Mouse (Mus musculus): ENCODE data around the gene Il11ra1. TPM values are rescaled to one million over a fixed set of nuclear protein-coding genes. Genes with fewer than 3 reads are reported as not detected.

Il11ra1 gene
- polyA plus RNA-seq, 1 experiment from 2014 or later = 55.2 TPM

DNA sequence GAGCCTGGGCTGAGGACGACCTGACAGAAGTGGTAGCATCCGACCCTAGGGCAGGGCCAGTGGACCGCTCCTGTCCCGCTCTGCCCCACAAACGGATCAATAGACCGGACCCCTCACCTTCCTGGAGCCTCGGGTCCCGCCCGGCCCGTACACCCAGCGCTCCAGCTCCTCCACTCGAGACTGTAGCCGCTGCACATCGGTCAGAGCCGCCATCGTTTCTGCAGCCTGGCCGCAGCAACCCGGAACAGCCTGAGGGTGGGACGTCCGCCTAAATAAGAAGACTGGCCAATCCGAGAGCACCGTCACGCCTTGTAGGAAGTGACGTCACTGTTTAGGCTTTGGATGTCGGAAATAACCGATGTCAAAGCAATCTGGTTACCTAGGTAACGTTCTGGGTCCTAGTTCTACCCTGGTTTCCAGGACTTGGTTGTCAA, 23.1 kb downstream of the Il11ra1 start, which contains the start of gene Dctn3:
Gene Dctn3, minus strand, starts transcription at position 253 of the 434 bp plus-strand sequence.
- Histone ChIP-seq H3K27ac (ENCODE audit: low read depth, low read length) (no peak within 1 kb of the TSS), H3K9ac (ENCODE audit: low read length) (peak within 1 kb of the TSS; percentile 79), H3K4me2 (peak within 1 kb of the TSS; percentile 89), H3K36me3 (ENCODE audit: control insufficient read depth, insufficient read depth, low read length) (peaks cover 8% of the 10 kb centered on the region; the same call in 1 of the 2 replicates), H3K9me3 (ENCODE audit: control insufficient read depth, low read length) (no peaks in the 10 kb centered on the region), H3K27me3 (ENCODE audit: control insufficient read depth, insufficient read depth, low read length) (peaks cover 41% of the 10 kb centered on the region), H3K4me1 (ENCODE audit: control insufficient read depth, insufficient read depth, low read length) (peaks cover 14% of the 10 kb centered on the region), H3K4me3 (ENCODE audit: low read depth, low read length) (peak within 1 kb of the TSS; percentile 77)
- DNase-seq (ENCODE audit: low spot score, missing footprints) (peak; percentile 97), ATAC-seq (ENCODE audit: low FRiP score) (peak; percentile 96)
- WGBS = under 1% methylated on average over 27 of the region's 27 CpGs

DNA sequence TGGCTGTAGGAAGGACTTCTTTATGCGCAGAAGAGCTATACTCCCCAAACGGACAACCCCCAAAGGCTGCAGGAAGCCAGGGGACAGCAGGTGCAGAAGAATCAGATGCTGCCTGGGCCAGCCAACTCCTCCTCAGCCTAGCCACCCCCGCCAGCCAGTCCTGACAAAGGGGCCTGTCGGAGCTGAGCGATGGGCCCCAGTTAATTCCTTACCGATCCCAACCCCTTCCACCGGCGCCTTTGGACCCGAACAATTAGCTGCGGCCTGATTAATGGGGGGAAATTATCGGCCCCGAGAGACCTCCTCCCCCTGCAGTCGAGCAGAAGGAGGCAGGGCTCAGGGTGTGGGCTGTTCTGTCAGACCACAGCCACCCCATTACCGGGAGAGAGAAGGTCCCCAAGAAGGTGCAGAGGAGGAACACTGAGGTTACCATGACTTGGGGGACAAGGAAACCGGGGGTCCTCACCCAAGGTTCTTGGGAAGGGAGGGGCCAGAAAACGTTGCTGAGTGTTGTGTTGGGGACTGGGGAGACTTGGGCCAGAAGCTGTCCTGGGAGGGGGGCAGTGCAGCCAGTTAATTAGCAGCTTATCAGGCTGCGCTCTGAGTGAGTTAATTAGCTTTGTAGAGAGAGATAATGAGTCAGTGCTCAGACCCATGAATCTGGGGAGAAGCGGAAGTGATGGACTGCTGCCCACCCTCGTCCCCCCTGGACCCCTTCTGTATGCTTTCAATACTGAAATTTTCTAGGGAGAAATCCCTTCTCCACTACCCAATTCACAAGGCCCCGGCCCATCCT, 27.2 kb downstream of the Il11ra1 start:
- WGBS = 13% methylated on average over 20 of the region's 20 CpGs
- H3K4me2 ChIP-seq = peak overlapping the region; percentile 18; the same call in 1 of the 2 replicates
- H3K36me3 ChIP-seq (ENCODE audit: control insufficient read depth, insufficient read depth, low read length) = no peaks in the 10 kb centered on the region
- H3K4me1 ChIP-seq (ENCODE audit: control insufficient read depth, insufficient read depth, low read length) = peaks cover 10% of the 10 kb centered on the region
- ATAC-seq (ENCODE audit: low FRiP score) (no peak), DNase-seq (ENCODE audit: low spot score, missing footprints) (no peak)
- H3K9ac ChIP-seq (ENCODE audit: low read length) = no peak overlapping the region
- H3K27ac ChIP-seq (ENCODE audit: low read depth, low read length) = no peak overlapping the region
- H3K9me3 ChIP-seq (ENCODE audit: control insufficient read depth, low read length) = no peaks in the 10 kb centered on the region
- H3K4me3 ChIP-seq (ENCODE audit: low read depth, low read length) = no peak overlapping the region
- H3K27me3 ChIP-seq (ENCODE audit: control insufficient read depth, insufficient read depth, low read length) = peaks cover 78% of the 10 kb centered on the region

DNA sequence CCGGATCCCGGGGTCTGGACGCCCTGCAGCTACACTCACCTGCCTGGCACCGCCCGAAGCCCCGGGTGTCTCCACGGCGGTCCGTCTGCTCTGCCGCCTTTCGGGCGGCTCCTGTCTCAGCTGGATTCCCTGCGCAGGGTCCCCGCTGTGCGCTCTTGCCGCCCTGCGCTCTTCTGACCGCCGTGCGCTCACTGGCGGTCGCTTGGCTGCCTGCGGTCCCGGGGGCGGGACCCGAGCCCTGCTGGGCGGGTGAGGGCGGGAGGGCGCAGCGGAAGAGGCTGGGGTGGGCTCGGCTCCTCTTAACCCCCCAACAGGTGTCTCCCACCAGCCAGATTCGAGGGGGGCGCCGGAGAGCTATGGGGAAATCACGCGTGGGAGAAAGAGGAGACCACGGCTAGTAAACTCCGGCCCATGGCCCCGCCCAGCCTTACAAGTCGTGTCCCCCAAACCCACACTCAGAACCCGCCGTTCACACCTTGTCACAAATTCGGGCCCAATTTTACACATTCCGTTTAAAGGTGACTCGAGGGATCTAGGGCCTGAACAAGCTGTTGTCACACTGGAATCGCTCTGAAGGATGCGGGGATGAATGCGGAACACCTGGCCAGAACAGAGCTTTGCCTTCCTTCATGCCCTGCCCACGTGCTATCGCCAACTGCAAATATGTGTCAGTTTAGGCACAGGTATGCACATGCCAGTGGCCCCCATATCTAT, 31.4 kb downstream of the Il11ra1 start, which contains the start of gene Arid3c:
Gene Arid3c, minus strand, starts transcription at position 91 of the 714 bp plus-strand sequence.
- Histone ChIP-seq H3K4me2 (peak within 1 kb of the TSS; percentile 45), H3K4me3 (ENCODE audit: low read depth, low read length) (peak within 1 kb of the TSS; percentile 24), H3K36me3 (ENCODE audit: control insufficient read depth, insufficient read depth, low read length) (0 out of 2 replicates have a peak, but pooled peaks cover 2% of the 10 kb centered on the region), H3K27ac (ENCODE audit: low read depth, low read length) (no peak within 1 kb of the TSS), H3K9me3 (ENCODE audit: control insufficient read depth, low read length) (no peaks in the 10 kb centered on the region), H3K9ac (ENCODE audit: low read length) (no peak within 1 kb of the TSS), H3K27me3 (ENCODE audit: control insufficient read depth, insufficient read depth, low read length) (peaks cover 64% of the 10 kb centered on the region), H3K4me1 (ENCODE audit: control insufficient read depth, insufficient read depth, low read length) (no peaks in the 10 kb centered on the region)
- DNase-seq (ENCODE audit: low spot score, missing footprints) (peak; percentile 93), ATAC-seq (ENCODE audit: low FRiP score) (no peak)
- 2% methylated on average over 49 of the region's 50 CpGs for WGBS

DNA sequence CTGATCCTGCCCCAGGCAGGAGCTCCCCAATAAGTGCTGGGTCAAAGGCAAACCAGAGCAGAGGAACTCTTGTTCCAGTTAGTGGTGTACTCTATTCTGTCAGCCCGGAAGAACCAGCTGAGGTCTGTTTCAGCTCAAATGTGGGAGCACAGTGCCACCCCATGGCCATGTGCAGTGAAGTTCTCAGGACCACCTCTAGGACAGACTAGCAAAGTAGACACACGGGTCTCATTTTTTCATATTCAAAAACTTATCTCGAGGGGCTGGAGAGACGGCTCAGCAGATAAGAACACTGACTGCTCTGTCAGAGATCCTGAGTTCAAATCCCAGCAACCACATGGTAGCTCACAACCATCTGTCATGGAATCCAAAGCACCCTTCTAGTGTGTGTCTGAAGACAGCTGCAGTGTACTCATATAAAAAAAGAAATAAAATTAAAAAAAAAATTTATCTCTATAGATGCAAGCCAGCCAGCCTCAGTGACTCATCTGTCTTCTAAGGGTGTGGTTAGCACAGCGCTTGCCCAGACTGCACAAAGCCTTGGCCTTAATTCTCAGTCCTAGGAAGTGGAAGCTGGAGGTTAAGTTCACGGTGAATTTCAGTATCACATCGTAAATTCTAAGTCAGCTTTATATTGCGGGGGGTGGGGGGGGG, 37.9 kb downstream of the Il11ra1 start:
- peak; percentile 94 for DNase-seq (ENCODE audit: low spot score, missing footprints)
- H3K9me3 ChIP-seq (ENCODE audit: control insufficient read depth, low read length) = no peaks in the 10 kb centered on the region
- no peak overlapping the region for H3K27ac ChIP-seq (ENCODE audit: low read depth, low read length)
- no peak overlapping the region for H3K4me3 ChIP-seq (ENCODE audit: low read depth, low read length)
- peaks cover 8% of the 10 kb centered on the region; the same call in 1 of the 2 replicates for H3K36me3 ChIP-seq (ENCODE audit: control insufficient read depth, insufficient read depth, low read length)
- no peak overlapping the region for H3K9ac ChIP-seq (ENCODE audit: low read length)
- peak; percentile 47 for ATAC-seq (ENCODE audit: low FRiP score)
- H3K27me3 ChIP-seq (ENCODE audit: control insufficient read depth, insufficient read depth, low read length) = peaks cover 8% of the 10 kb centered on the region
- 52% methylated on average over 8 of the region's 8 CpGs for WGBS
- peaks cover 12% of the 10 kb centered on the region for H3K4me1 ChIP-seq (ENCODE audit: control insufficient read depth, insufficient read depth, low read length)
- H3K4me2 ChIP-seq = no peak overlapping the region

DNA sequence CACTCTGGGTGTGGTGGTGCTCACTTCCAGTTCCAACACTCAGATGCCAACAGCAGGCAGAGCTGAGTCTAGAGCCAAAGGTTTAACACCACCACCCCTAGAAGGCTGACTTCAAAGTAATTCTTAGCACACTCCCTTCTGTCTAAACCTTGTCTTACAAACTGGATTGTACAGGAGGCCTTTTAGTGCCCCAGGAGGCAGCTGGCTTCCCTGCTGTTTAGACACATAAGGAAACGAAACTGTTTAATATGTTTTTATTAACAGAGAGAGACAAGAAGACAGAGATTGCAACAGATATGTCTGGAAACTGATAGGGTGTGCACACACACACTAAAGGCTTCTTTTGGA, 38.4 kb downstream of the Il11ra1 start:
- no peak overlapping the region for H3K27ac ChIP-seq (ENCODE audit: low read depth, low read length)
- peaks cover 12% of the 10 kb centered on the region for H3K4me1 ChIP-seq (ENCODE audit: control insufficient read depth, insufficient read depth, low read length)
- DNase-seq (ENCODE audit: low spot score, missing footprints) (no peak), ATAC-seq (ENCODE audit: low FRiP score) (no peak)
- no peak overlapping the region for H3K4me3 ChIP-seq (ENCODE audit: low read depth, low read length)
- WGBS = 63% methylated on average over 1 of the region's 1 CpGs
- peaks cover 8% of the 10 kb centered on the region; the same call in 1 of the 2 replicates for H3K36me3 ChIP-seq (ENCODE audit: control insufficient read depth, insufficient read depth, low read length)
- no peak overlapping the region for H3K9ac ChIP-seq (ENCODE audit: low read length)
- no peak overlapping the region for H3K4me2 ChIP-seq
- peaks cover 3% of the 10 kb centered on the region for H3K27me3 ChIP-seq (ENCODE audit: control insufficient read depth, insufficient read depth, low read length)
- no peaks in the 10 kb centered on the region for H3K9me3 ChIP-seq (ENCODE audit: control insufficient read depth, low read length)

DNA sequence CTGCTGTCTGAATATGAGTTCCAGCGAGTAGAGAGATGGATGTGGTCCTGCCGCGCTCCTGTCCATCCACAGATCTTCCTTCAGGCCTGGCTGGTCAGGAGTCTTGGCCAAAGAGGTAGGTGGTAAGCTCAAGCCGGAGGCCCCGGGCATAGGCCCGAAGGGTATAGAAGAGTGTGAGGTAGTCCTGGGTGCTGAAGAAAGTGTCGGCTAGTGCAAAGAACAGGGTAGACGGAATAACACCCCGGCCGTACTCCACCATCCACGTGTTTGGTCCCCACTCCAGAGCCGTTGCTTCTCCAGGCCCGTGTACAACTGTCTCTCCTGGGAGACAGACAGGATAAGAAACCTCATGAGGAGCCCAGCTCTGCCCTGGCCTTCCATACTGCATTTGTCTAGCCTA, 39.5 kb downstream of the Il11ra1 start:
- Histone ChIP-seq H3K36me3 (ENCODE audit: control insufficient read depth, insufficient read depth, low read length) (peaks cover 8% of the 10 kb centered on the region; the same call in 1 of the 2 replicates), H3K4me2 (no peak overlapping the region), H3K9ac (ENCODE audit: low read length) (no peak overlapping the region), H3K4me1 (ENCODE audit: control insufficient read depth, insufficient read depth, low read length) (peaks cover 12% of the 10 kb centered on the region), H3K9me3 (ENCODE audit: control insufficient read depth, low read length) (no peaks in the 10 kb centered on the region), H3K27me3 (ENCODE audit: control insufficient read depth, insufficient read depth, low read length) (peaks cover 2% of the 10 kb centered on the region; the same call in 1 of the 2 replicates), H3K27ac (ENCODE audit: low read depth, low read length) (no peak overlapping the region), H3K4me3 (ENCODE audit: low read depth, low read length) (no peak overlapping the region)
- DNase-seq (ENCODE audit: low spot score, missing footprints) = no peak
- no peak for ATAC-seq (ENCODE audit: low FRiP score)
- 92% methylated on average over 13 of the region's 13 CpGs for WGBS

DNA sequence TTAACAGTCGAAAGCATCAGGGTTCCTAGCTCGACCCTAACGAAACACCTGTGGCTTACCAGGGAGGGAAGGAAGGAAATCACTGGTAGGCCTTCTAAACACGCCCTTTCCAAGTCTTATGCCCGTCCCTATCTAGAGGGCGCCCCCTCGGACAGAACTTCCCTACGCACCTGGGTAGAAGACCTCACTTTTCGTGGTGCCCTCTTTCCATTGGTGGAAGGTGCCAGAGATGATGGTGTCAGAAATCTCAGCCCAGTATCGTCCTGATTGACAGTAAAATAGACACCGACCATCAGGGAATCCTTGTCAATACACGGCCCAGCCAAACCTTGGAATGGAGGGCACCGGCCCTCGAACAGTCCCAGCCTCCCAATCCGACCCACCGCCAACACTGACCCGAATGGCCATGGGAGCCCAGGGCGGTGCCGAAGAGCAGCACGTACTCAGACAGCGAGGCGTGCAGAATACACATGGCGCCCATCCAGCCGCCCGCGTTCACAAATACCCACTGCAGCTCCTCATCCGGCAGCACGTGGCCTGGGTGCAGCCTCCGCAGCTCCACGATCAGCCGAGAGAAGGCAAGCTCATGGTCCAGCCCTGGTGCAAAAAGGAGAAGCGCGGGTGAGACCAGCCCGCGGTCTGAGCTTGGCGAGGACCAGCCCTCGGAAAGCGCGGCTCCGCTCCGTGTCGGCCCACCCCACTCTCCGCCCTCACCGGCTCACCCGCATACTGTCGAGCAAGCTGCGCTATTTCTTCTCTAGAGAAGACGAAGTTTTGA, 40.8 kb downstream of the Il11ra1 start:
- DNase-seq (ENCODE audit: low spot score, missing footprints) (no peak), ATAC-seq (ENCODE audit: low FRiP score) (peak; percentile 81)
- Histone ChIP-seq H3K4me2 (peak overlapping the region; percentile 94), H3K27me3 (ENCODE audit: control insufficient read depth, insufficient read depth, low read length) (peaks cover 2% of the 10 kb centered on the region; the same call in 1 of the 2 replicates), H3K36me3 (ENCODE audit: control insufficient read depth, insufficient read depth, low read length) (peaks cover 7% of the 10 kb centered on the region; the same call in 1 of the 2 replicates), H3K4me3 (ENCODE audit: low read depth, low read length) (peak overlapping the region; percentile 79), H3K9ac (ENCODE audit: low read length) (peak overlapping the region; percentile 82), H3K4me1 (ENCODE audit: control insufficient read depth, insufficient read depth, low read length) (peaks cover 12% of the 10 kb centered on the region), H3K9me3 (ENCODE audit: control insufficient read depth, low read length) (no peaks in the 10 kb centered on the region; the same call in 1 of the 2 replicates), H3K27ac (ENCODE audit: low read depth, low read length) (peak overlapping the region; percentile 44; the same call in 1 of the 2 replicates)
- under 1% methylated on average over 48 of the region's 48 CpGs for WGBS

DNA sequence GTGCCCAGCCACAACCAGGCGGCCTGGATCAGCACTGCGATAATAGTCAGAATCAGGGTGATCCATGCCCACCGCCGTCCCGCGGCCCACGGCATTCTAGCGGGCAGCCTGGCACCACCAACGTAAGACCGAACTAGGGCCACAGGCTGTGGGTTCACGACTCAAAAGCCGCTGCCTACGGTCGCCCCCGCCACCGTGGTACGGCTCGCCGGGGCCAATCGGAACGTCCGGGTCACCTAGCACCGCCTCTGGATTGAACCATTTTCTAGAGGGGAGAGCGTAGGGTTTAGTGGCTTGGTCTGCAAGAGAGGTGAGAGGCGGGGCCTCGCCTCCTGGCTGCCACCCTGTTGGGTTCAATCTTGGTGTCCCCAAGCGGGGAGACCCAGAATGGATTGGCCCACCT, 41.4 kb downstream of the Il11ra1 start:
- peak; percentile 99 for DNase-seq (ENCODE audit: low spot score, missing footprints)
- peak; percentile 97 for ATAC-seq (ENCODE audit: low FRiP score)
- under 1% methylated on average over 27 of the region's 27 CpGs for WGBS
- Histone ChIP-seq H3K9ac (ENCODE audit: low read length) (peak overlapping the region; percentile 82), H3K27me3 (ENCODE audit: control insufficient read depth, insufficient read depth, low read length) (no peaks in the 10 kb centered on the region), H3K4me2 (peak overlapping the region; percentile 94), H3K4me1 (ENCODE audit: control insufficient read depth, insufficient read depth, low read length) (peaks cover 12% of the 10 kb centered on the region), H3K9me3 (ENCODE audit: control insufficient read depth, low read length) (no peaks in the 10 kb centered on the region; the same call in 1 of the 2 replicates), H3K36me3 (ENCODE audit: control insufficient read depth, insufficient read depth, low read length) (peaks cover 6% of the 10 kb centered on the region; the same call in 1 of the 2 replicates), H3K27ac (ENCODE audit: low read depth, low read length) (peak overlapping the region; percentile 44; the same call in 1 of the 2 replicates), H3K4me3 (ENCODE audit: low read depth, low read length) (peak overlapping the region; percentile 79)

Data from midbrain, embryonic 11.5 days (tissue).